Mouse (Mus musculus) midbrain, postnatal 0 days (tissue): Measurements from ENCODE around the gene Atoh7. TPM values are rescaled to one million over a fixed set of nuclear protein-coding genes. Genes with fewer than 3 reads are reported as not detected.

Experiments
- ATAC-seq: fragments of 200-750 bp; cut with Nextera tagmentation; 2 replicates; pipeline ENCODE4 v1.8.0; 2017; ENCODE audit warnings: moderate number of reproducible peaks, mild to moderate bottlenecking, moderate TSS enrichment, moderate library complexity; ENCODE audit not compliant: low FRiP score
- DNase-seq: peaks from one replicate; pipeline ENCODE4 v3.0.0-alpha.2; 2015; ENCODE audit warnings: low spot score
- H3K27ac ChIP-seq: fragments of 300-500 bp; sonication (generic); 2 replicates; pipeline ENCODE4 v1.5.1; 2014; ENCODE audit warnings: low read depth, mild to moderate bottlenecking, low read length, mixed read lengths
- H3K27me3 ChIP-seq: fragments of 300-500 bp; sonication (generic); 2 replicates; pipeline ENCODE4 v1.6.1; 2014; ENCODE audit warnings: low read length, control low read depth, mixed read lengths; ENCODE audit not compliant: insufficient read depth
- H3K36me3 ChIP-seq: fragments of 300-500 bp; sonication (generic); 2 replicates; pipeline ENCODE4 v1.6.1; 2014; ENCODE audit warnings: low read length, control low read depth, mixed read lengths; ENCODE audit not compliant: insufficient read depth
- H3K4me1 ChIP-seq: fragments of 300-500 bp; sonication (generic); 2 replicates; pipeline ENCODE4 v1.6.1; 2014; ENCODE audit warnings: mild to moderate bottlenecking, control low read depth, antibody characterized with exemption, low read length, mixed read lengths; ENCODE audit not compliant: insufficient read depth
- H3K4me2 ChIP-seq: fragments of 300-500 bp; sonication (generic); 2 replicates; pipeline ENCODE4 v1.6.1; 2014; ENCODE audit warnings: low read depth, mild to moderate bottlenecking, low read length, mixed read lengths; ENCODE audit not compliant: poor library complexity, severe bottlenecking
- H3K4me3 ChIP-seq: fragments of 300-500 bp; sonication (generic); 2 replicates; pipeline ENCODE4 v1.5.1; 2014; ENCODE audit warnings: low read depth, mild to moderate bottlenecking, low read length, moderate library complexity
- H3K9ac ChIP-seq: fragments of 300-500 bp; sonication (generic); replicated peaks from 2 replicates; pipeline ENCODE4 v1.6.1; 2014; ENCODE audit warnings: mild to moderate bottlenecking, low read length, moderate library complexity, mixed read lengths; ENCODE audit not compliant: poor library complexity, severe bottlenecking
- H3K9me3 ChIP-seq: fragments of 300-500 bp; sonication (generic); 2 replicates; pipeline ENCODE4 v1.6.1; 2016; ENCODE audit warnings: low read length, control low read depth
- CTCF ChIP-seq: IDR thresholded peaks from 2 replicates; pipeline ENCODE4 v1.5.1; 2016; ENCODE audit warnings: antibody characterized with exemption, mild to moderate bottlenecking
- WGBS: fragments of 180-500 bp; shearing (Covaris S2); extraction: QIAGEN DNeasy Blood & Tissue Kit; methylation state at CpG from one replicate; pipeline ENCODE4 v1.1.7; 2014; 5-methylcytosine and 5-hydroxymethylcytosine counted together
- polyA plus RNA-seq: library from polyadenylated mRNA; unstranded; fragments of >200 nt; fragmentation: Nextera tagmentation; extraction: Ambion mirVana; gene quantifications from 2 replicates; pipeline ENCODE4 v1.2.1, GENCODE M21; 2015
- total RNA-seq: library from RNA; depleted of rRNA; stranded (reverse); fragments of >200 nt; gene quantifications from 2 replicates; pipeline ENCODE4 v1.2.3, GENCODE M21; 2014

Gene Atoh7
- total and polyA plus RNA-seq, 2 experiments from 2014 or later, result 4.4 to 4.8 TPM

- WGBS, result 3% methylated on average over 9 of the region's 9 CpGs
- ATAC-seq, result peak; percentile 63
- H3K36me3 ChIP-seq, result no peaks in the 10 kb centered on the region
- no peaks in the 10 kb centered on the region for H3K9me3 ChIP-seq
- H3K27me3 ChIP-seq, result no peaks in the 10 kb centered on the region
- peak overlapping the region; percentile 69 for H3K4me3 ChIP-seq
- no peak for TF ChIP-seq CTCF
- DNase-seq, result peak; percentile 36
- peak overlapping the region; percentile 94 for H3K4me2 ChIP-seq
- 0 out of 2 replicates have a peak, but pooled peaks cover 2% of the 10 kb centered on the region for H3K4me1 ChIP-seq
- H3K27ac ChIP-seq, result peak overlapping the region; percentile 47; the same call in 1 of the 2 replicates
- peak overlapping the region; percentile 72 for H3K9ac ChIP-seq
Measured at GRCm38 (mm10) chr10:63100657-63101056, 1.2 kb downstream of the Atoh7 start.

DNA sequence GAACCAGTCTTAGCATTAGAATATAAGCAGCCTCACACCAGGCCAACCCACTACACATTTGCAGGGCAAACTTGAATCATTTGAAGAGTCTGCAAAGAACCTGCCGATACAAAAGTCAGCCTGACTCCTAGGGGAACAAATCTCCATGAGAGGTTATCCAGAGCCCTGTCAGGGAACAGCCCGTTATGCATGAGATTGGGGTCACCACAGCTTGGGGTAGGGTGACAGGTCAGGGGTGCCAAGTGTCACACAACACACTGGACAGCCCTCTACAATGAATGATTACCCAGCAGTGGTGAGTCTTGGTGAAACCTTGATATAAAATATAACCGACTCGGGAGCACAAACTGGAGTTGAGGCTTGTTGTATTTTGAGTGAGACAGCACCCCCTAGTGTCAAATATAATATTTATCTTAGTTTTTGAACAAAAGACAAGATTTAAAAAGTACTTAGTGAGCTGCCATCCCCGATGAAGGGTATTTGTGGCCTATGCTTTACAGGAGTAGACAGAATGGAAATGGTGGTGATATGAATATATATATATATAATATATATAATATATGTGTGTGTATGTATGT, 13.7 kb downstream of the Atoh7 start:
- Histone ChIP-seq H3K36me3 (no peaks in the 10 kb centered on the region), H3K9ac (no peak overlapping the region), H3K4me2 (no peak overlapping the region), H3K27ac (no peak overlapping the region), H3K4me1 (no peaks in the 10 kb centered on the region), H3K4me3 (no peak overlapping the region), H3K9me3 (no peaks in the 10 kb centered on the region), H3K27me3 (no peaks in the 10 kb centered on the region)
- 41% methylated on average over 5 of the region's 5 CpGs for WGBS
- peak; percentile 59 for DNase-seq
- ATAC-seq, result no peak
- peak; percentile 61 for TF ChIP-seq CTCF

GRCm38 (mm10) chr10:63113716-63114360, 14.4 kb downstream of the Atoh7 start:
- no peak for TF ChIP-seq CTCF
- 89% methylated on average over 6 of the region's 6 CpGs for WGBS
- no peak overlapping the region for H3K27ac ChIP-seq
- no peaks in the 10 kb centered on the region for H3K9me3 ChIP-seq
- no peak overlapping the region for H3K4me2 ChIP-seq
- no peaks in the 10 kb centered on the region for H3K4me1 ChIP-seq
- DNase-seq (no peak), ATAC-seq (no peak)
- no peak overlapping the region for H3K4me3 ChIP-seq
- H3K27me3 ChIP-seq, result no peaks in the 10 kb centered on the region
- no peaks in the 10 kb centered on the region for H3K36me3 ChIP-seq
- no peak overlapping the region for H3K9ac ChIP-seq

- Histone ChIP-seq H3K4me3 (no peak overlapping the region), H3K27ac (no peak overlapping the region), H3K4me2 (no peak overlapping the region), H3K9me3 (no peaks in the 10 kb centered on the region), H3K4me1 (no peaks in the 10 kb centered on the region), H3K9ac (no peak overlapping the region), H3K27me3 (no peaks in the 10 kb centered on the region), H3K36me3 (no peaks in the 10 kb centered on the region)
- no peak for TF ChIP-seq CTCF
- DNase-seq, result no peak
- WGBS, result 86% methylated on average over 15 of the region's 15 CpGs
- no peak for ATAC-seq
Measured at GRCm38 (mm10) chr10:63115881-63116280, 16.4 kb downstream of the Atoh7 start.

GRCm38 (mm10) chr10:63116376-63116775, 16.9 kb downstream of the Atoh7 start:
- Histone ChIP-seq H3K4me3 (no peak overlapping the region), H3K4me2 (no peak overlapping the region), H3K27ac (no peak overlapping the region), H3K9ac (no peak overlapping the region), H3K9me3 (no peaks in the 10 kb centered on the region), H3K36me3 (no peaks in the 10 kb centered on the region), H3K4me1 (no peaks in the 10 kb centered on the region), H3K27me3 (no peaks in the 10 kb centered on the region)
- no peak for ATAC-seq
- WGBS, result 94% methylated on average over 9 of the region's 9 CpGs
- no peak for TF ChIP-seq CTCF
- no peak for DNase-seq

GRCm38 (mm10) chr10:63117583-63117982, 18.1 kb downstream of the Atoh7 start:
- WGBS, result 93% methylated on average over 8 of the region's 8 CpGs
- H3K9ac ChIP-seq, result no peak overlapping the region
- peak; percentile 16; the same call in 1 of the 2 replicates for TF ChIP-seq CTCF
- H3K4me2 ChIP-seq, result no peak overlapping the region
- no peak overlapping the region for H3K4me3 ChIP-seq
- no peaks in the 10 kb centered on the region for H3K27me3 ChIP-seq
- no peaks in the 10 kb centered on the region for H3K4me1 ChIP-seq
- no peak for ATAC-seq
- H3K9me3 ChIP-seq, result no peaks in the 10 kb centered on the region
- H3K27ac ChIP-seq, result no peak overlapping the region
- no peak for DNase-seq
- H3K36me3 ChIP-seq, result no peaks in the 10 kb centered on the region
